In genomic region chr5:20226471-20227210, GRCm38 (mm10) we compare ENCODE assay signal across 31 mouse cellular contexts.
DNase-seq lines count a peak whose midpoint lies in the region; ATAC-seq and TF ChIP-seq lines count a peak whose summit lies in the region.
"Had no signal": no experiment of that assay in that cellular context is flagged by ENCODE, and none has a peak within 500 bp of the region (broad histone marks: within the 10 kb centered on the region; RNA-seq: fewer than 3 reads in every experiment).

No protein-coding gene starts in this region.

- no peaks in the 10 kb centered on the region for H3K4me1 ChIP-seq in kidney, embryonic 15.5 days
- H3K4me1 ChIP-seq: limb, embryonic 12.5 days; liver, embryonic 15.5 days; lung, embryonic 15.5 days; stomach, embryonic 15.5 days had no signal

- H3K9ac ChIP-seq in kidney, embryonic 15.5 days = no peak overlapping the region
- H3K9ac ChIP-seq: embryonic facial prominence, embryonic 13.5 days; forebrain, embryonic 15.5 days; hindbrain, embryonic 13.5 days; limb, embryonic 12.5 days; liver, embryonic 15.5 days; lung, embryonic 15.5 days; midbrain, embryonic 15.5 days; neural tube, embryonic 15.5 days; stomach, embryonic 15.5 days had no signal

- DNase-seq in layer of hippocampus, adult 2 months (ENCODE audit: low spot score in 2 of 2) = no peak
- no peak for DNase-seq in layer of hippocampus, adult 11-12 months (ENCODE audit: low spot score)
- peak; percentile 41 for DNase-seq in kidney, adult 18-20 months
- DNase-seq in kidney, postnatal 25 days = peak; percentile 55 to 61
- DNase-seq in gastrocnemius, postnatal 14 days = no peak
- DNase-seq in urinary bladder, postnatal 36 days (ENCODE audit: low spot score in 2 of 2) = no peak
- DNase-seq: adrenal gland, postnatal 36 days; cerebellum, adult 18-20 months; cerebellum, postnatal 10 days; gastrocnemius, postnatal 36 days; heart, adult 18-20 months; heart, postnatal 36 days; layer of hippocampus, postnatal 36 days; retina, postnatal 1 day; right cerebral cortex, postnatal 14 days; thymus, postnatal 14 days had no signal

- WGBS in kidney, embryonic 15.5 days = 74% methylated on average over 6 of the region's 6 CpGs

- no peak overlapping the region for H3K4me3 ChIP-seq in layer of hippocampus, adult 2 months
- H3K4me3 ChIP-seq in kidney, embryonic 15.5 days (replicated peaks) = no peak overlapping the region
- H3K4me3 ChIP-seq: embryonic facial prominence, embryonic 13.5 days; forebrain, embryonic 10.5 days; forebrain, embryonic 15.5 days; hindbrain, embryonic 13.5 days; limb, embryonic 12.5 days; liver, embryonic 15.5 days; lung, embryonic 15.5 days; midbrain, embryonic 10.5 days; midbrain, embryonic 15.5 days; neural tube, embryonic 15.5 days; stomach, embryonic 15.5 days had no signal

- intact Hi-C loops in gastrocnemius, postnatal 14 days (cut with DNase I; ENCODE audit: low total_unique reads) = no loop called here

- no peaks in the 10 kb centered on the region for H3K27me3 ChIP-seq in kidney, embryonic 15.5 days
- H3K27me3 ChIP-seq: embryonic facial prominence, embryonic 13.5 days; forebrain, embryonic 15.5 days; hindbrain, embryonic 13.5 days; limb, embryonic 12.5 days; liver, embryonic 15.5 days; lung, embryonic 15.5 days; midbrain, embryonic 15.5 days; neural tube, embryonic 15.5 days; stomach, embryonic 15.5 days had no signal

- no peak overlapping the region for H3K4me2 ChIP-seq in kidney, embryonic 15.5 days
- H3K4me2 ChIP-seq: embryonic facial prominence, embryonic 13.5 days; forebrain, embryonic 15.5 days; heart, embryonic 11.5 days; hindbrain, embryonic 13.5 days; limb, embryonic 12.5 days; liver, embryonic 15.5 days; lung, embryonic 15.5 days; midbrain, embryonic 15.5 days; neural tube, embryonic 15.5 days; stomach, embryonic 15.5 days had no signal

- no peak for TF ChIP-seq CTCF in layer of hippocampus, adult 2 months (conservative IDR thresholded peaks at IDR 0.05)

- peak overlapping the region; percentile 86 for H3K27ac ChIP-seq in layer of hippocampus, adult 2 months
- H3K27ac ChIP-seq in kidney, embryonic 15.5 days = no peak overlapping the region
- H3K27ac ChIP-seq: embryonic facial prominence, embryonic 13.5 days; forebrain, embryonic 10.5 days; forebrain, embryonic 15.5 days; hindbrain, embryonic 13.5 days; limb, embryonic 12.5 days; liver, embryonic 15.5 days; lung, embryonic 15.5 days; midbrain, embryonic 10.5 days; midbrain, embryonic 15.5 days; neural tube, embryonic 15.5 days; stomach, embryonic 15.5 days had no signal

- H3K9me3 ChIP-seq in kidney, embryonic 15.5 days (replicated peaks) = no peaks in the 10 kb centered on the region
- H3K9me3 ChIP-seq: embryonic facial prominence, embryonic 13.5 days; forebrain, embryonic 10.5 days; forebrain, embryonic 15.5 days; G1E; hindbrain, embryonic 13.5 days; limb, embryonic 12.5 days; liver, embryonic 15.5 days; lung, embryonic 15.5 days; midbrain, embryonic 10.5 days; midbrain, embryonic 15.5 days; neural tube, embryonic 15.5 days; stomach, embryonic 15.5 days had no signal

- 0 out of 2 replicates have a peak, but pooled peaks have one; percentile 70 for ATAC-seq in kidney, embryonic 15.5 days (replicated peaks; ENCODE audit: low FRiP score)
- ATAC-seq: forebrain, embryonic 15.5 days; intestine, postnatal 0 days; midbrain, embryonic 15.5 days had no signal

- H3K36me3 ChIP-seq in kidney, embryonic 15.5 days = no peaks in the 10 kb centered on the region
- H3K36me3 ChIP-seq: embryonic facial prominence, embryonic 13.5 days; forebrain, embryonic 10.5 days; forebrain, embryonic 15.5 days; G1E; hindbrain, embryonic 13.5 days; limb, embryonic 12.5 days; liver, embryonic 15.5 days; lung, embryonic 15.5 days; midbrain, embryonic 10.5 days; midbrain, embryonic 15.5 days; neural tube, embryonic 15.5 days; stomach, embryonic 15.5 days had no signal

Comparison
In these comparisons a context has a peak if more than half of its experiments do, and no peak if none do; other contexts are left out.
1. DNase-seq: peak in kidney, adult 18-20 months (single experiment) and kidney, postnatal 25 days (2 of 2); none in layer of hippocampus, adult 2 months (0 of 2), layer of hippocampus, adult 11-12 months (single experiment), gastrocnemius, postnatal 14 days (single experiment) and urinary bladder, postnatal 36 days (0 of 2).